Mouse (Mus musculus) heart, adult 2 months (tissue): ENCODE measurements around the gene Dis3l2. TPM values are rescaled to one million over a fixed set of nuclear protein-coding genes. Genes with fewer than 3 reads are reported as not detected.

ENCODE experiments used
- DNase-seq, 2 experiments: peaks; one replicate each; pipeline ENCODE4 v3.0.0; 2021
- H3K27ac ChIP-seq: fragments of 200-600 bp; 2 replicates; pipeline ENCODE4 v1.8.1; 2022
- H3K27me3 ChIP-seq: fragments of 200-500 bp; 2 replicates; pipeline ENCODE4 v1.6.1; 2012; ENCODE audit warnings: mild to moderate bottlenecking, low read length, inconsistent platforms, mixed read lengths; ENCODE audit not compliant: control insufficient read depth, insufficient read depth
- H3K36me3 ChIP-seq: fragments of 200-500 bp; 2 replicates; pipeline ENCODE4 v1.6.1; 2012; ENCODE audit warnings: low read length, inconsistent platforms; ENCODE audit not compliant: control insufficient read depth, insufficient read depth
- H3K4me1 ChIP-seq: fragments of 200-500 bp; 2 replicates; pipeline ENCODE4 v1.6.1; 2011; ENCODE audit warnings: low read length; ENCODE audit not compliant: control insufficient read depth, insufficient read depth
- H3K4me3 ChIP-seq: fragments of 200-600 bp; 2 replicates; pipeline ENCODE4 v1.8.1; 2022
- H3K79me2 ChIP-seq: fragments of 200-500 bp; replicated peaks from 2 replicates; pipeline ENCODE4 v1.6.1; 2012; ENCODE audit warnings: mild to moderate bottlenecking, inconsistent platforms, low read length, moderate library complexity, mixed read lengths; ENCODE audit not compliant: control insufficient read depth, insufficient read depth
- H3K9ac ChIP-seq: fragments of 200-500 bp; 2 replicates; pipeline ENCODE4 v1.6.1; 2012; ENCODE audit warnings: low read depth, mild to moderate bottlenecking, control low read depth, inconsistent platforms, low read length, mixed read lengths
- CTCF ChIP-seq: fragments of 200-600 bp; IDR thresholded peaks from 2 replicates; pipeline ENCODE4 v1.8.1; 2022; ENCODE audit warnings: antibody characterized with exemption, mild to moderate bottlenecking, moderate library complexity
- EP300 ChIP-seq: fragments of 200-500 bp; IDR thresholded peaks from 2 replicates; pipeline ENCODE4 v1.6.1; 2011; ENCODE audit warnings: low read depth, low read length, control low read depth; ENCODE audit not compliant: insufficient read depth
- POLR2A ChIP-seq: fragments of 200-500 bp; IDR thresholded peaks from 2 replicates; pipeline ENCODE4 v1.6.1; 2011; ENCODE audit warnings: mild to moderate bottlenecking, low read depth, low read length, control low read depth; ENCODE audit not compliant: insufficient read depth
- WGBS: fragments of 180-500 bp; shearing (Covaris S2); methylation state at CpG from one replicate; pipeline ENCODE4 v1.1.7; 2018; 5-methylcytosine and 5-hydroxymethylcytosine counted together
- intact Hi-C: fragments of 180-260 bp; cut with DNase I; formaldehyde crosslinking; loops from one replicate; pipeline ENCODE4 v1.15.1; 2025
- polyA plus RNA-seq: library from polyadenylated mRNA; depleted of rRNA; stranded (reverse); fragments of >200 nt; gene quantifications from 2 replicates; pipeline ENCODE4 v1.2.3, GENCODE M21; 2012
- total RNA-seq, 2 experiments: library from RNA; stranded (reverse); gene quantifications; 2 replicates each; pipeline ENCODE4 v1.2.3; 2021

Gene Dis3l2
- total and polyA plus RNA-seq, 3 experiments: 7.8 to 10.2 (median 9.0) TPM

DNA sequence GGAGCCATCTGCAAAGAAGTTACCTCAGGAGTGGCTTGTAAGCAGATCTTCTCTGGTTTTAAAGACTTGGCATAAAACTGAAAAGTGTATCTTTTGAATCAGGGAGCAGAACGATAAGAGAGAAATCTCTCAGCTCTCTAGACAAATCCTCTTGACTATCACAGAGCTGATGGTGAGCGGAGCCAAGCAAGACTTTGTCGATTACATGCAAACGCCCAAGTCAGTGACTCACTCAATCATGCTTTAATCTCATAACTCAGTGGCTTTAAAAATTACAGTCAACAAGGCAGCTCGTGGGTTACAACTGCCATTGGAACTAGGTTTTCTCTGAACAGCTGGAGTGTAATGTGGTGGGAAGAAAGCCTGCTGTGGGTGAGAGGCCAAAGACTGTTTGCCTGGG, 297.8 kb downstream of the Dis3l2 start:
- Histone ChIP-seq H3K9ac (no peak overlapping the region), H3K27me3 (no peaks in the 10 kb centered on the region), H3K36me3 (no peaks in the 10 kb centered on the region), H3K79me2 (no peaks in the 10 kb centered on the region), H3K27ac (no peak overlapping the region), H3K4me3 (no peak overlapping the region), H3K4me1 (no peaks in the 10 kb centered on the region)
- DNase-seq: no peak
- intact Hi-C loops: no loop called here
- TF ChIP-seq EP300 (no peak), POLR2A (no peak), CTCF (no peak)
- WGBS: 76% methylated on average over 5 of the region's 5 CpGs

DNA sequence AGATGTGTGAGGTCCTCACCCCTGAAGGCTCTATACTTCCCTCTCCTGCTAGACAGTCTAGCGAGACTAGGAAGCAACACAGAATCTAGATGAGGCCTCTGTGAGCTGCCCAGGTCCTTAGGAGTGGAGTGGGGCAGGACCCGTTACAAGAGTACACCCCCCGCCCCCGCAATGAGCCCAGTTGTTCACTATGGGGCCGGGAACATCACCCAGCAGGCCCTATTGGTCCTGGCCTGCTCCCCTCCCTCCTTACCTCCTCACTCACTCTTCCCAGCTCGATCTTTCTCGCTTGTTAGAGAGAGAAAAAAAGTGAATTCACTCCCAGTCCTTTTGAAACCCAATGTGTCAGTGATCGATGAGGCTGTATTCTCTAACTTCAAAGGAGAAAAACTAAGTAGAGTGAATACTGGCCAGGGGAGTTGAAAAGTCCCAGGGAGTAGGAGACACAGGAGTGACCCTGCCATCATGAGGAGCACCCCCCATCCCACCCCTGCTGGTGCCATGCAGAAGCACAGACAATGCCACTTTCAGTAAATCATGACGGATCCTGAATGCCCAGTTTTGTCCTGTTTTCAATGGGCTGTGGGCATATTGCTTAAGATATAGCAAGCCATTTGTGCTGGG, 299.0 kb downstream of the Dis3l2 start:
- Histone ChIP-seq H3K27ac (no peak overlapping the region), H3K27me3 (no peaks in the 10 kb centered on the region), H3K79me2 (no peaks in the 10 kb centered on the region), H3K4me1 (no peaks in the 10 kb centered on the region), H3K4me3 (no peak overlapping the region), H3K36me3 (no peaks in the 10 kb centered on the region), H3K9ac (no peak overlapping the region)
- no peak for DNase-seq
- TF ChIP-seq POLR2A: no peak
- TF ChIP-seq CTCF: no peak
- no peak for TF ChIP-seq EP300
- intact Hi-C loops: no loop called here
- WGBS: 79% methylated on average over 9 of the region's 9 CpGs

DNA sequence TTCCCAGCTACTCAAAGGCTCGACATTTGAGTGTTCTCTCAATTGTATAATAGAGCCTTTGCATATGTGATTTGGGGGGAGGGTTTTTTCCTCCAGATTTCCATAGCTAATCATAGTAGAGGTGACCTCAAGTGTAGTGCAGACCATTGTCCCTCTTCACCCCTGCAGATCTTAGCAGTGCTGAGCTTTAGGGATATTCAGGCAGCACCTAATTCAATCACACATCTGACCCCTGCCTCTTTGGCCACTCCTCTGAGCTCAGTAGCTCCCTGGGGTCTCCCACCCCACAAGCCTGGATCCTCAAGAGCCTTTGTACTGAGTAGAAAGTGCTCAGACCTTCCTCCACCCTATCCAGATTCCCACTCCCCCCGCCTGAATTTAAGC, 299.6 kb downstream of the Dis3l2 start:
- Histone ChIP-seq H3K4me3 (no peak overlapping the region), H3K79me2 (no peaks in the 10 kb centered on the region), H3K9ac (no peak overlapping the region), H3K27me3 (no peaks in the 10 kb centered on the region), H3K27ac (no peak overlapping the region), H3K4me1 (no peaks in the 10 kb centered on the region), H3K36me3 (no peaks in the 10 kb centered on the region)
- intact Hi-C loops: no loop called here
- DNase-seq: no peak
- WGBS: 80% methylated on average over 2 of the region's 2 CpGs
- TF ChIP-seq POLR2A (no peak), EP300 (no peak), CTCF (no peak)

GRCm38 (mm10) chr1:87006425-87006824, 302.8 kb downstream of the Dis3l2 start:
- Histone ChIP-seq H3K4me3 (no peak overlapping the region), H3K36me3 (no peaks in the 10 kb centered on the region), H3K27ac (no peak overlapping the region), H3K9ac (no peak overlapping the region), H3K4me1 (peaks cover 2% of the 10 kb centered on the region; the same call in 1 of the 2 replicates), H3K27me3 (no peaks in the 10 kb centered on the region), H3K79me2 (no peaks in the 10 kb centered on the region)
- intact Hi-C loops: no loop called here
- TF ChIP-seq CTCF (no peak), POLR2A (no peak), EP300 (no peak)
- 69% methylated on average over 1 of the region's 1 CpGs for WGBS
- DNase-seq: no peak

- Histone ChIP-seq H3K9ac (no peak overlapping the region), H3K4me3 (no peak overlapping the region), H3K27ac (no peak overlapping the region), H3K36me3 (no peaks in the 10 kb centered on the region), H3K27me3 (no peaks in the 10 kb centered on the region), H3K4me1 (peaks cover 2% of the 10 kb centered on the region), H3K79me2 (no peaks in the 10 kb centered on the region)
- 64% methylated on average over 1 of the region's 1 CpGs for WGBS
- DNase-seq: no peak
- intact Hi-C loops: no loop called here
- TF ChIP-seq POLR2A (no peak), CTCF (no peak), EP300 (no peak)
Measured at GRCm38 (mm10) chr1:87008211-87008610, 304.6 kb downstream of the Dis3l2 start.

GRCm38 (mm10) chr1:87009156-87009555, 305.5 kb downstream of the Dis3l2 start:
- WGBS: 63% methylated on average over 3 of the region's 3 CpGs
- no peaks in the 10 kb centered on the region for H3K79me2 ChIP-seq
- no peak overlapping the region for H3K27ac ChIP-seq
- no peak overlapping the region for H3K4me3 ChIP-seq
- no peaks in the 10 kb centered on the region for H3K27me3 ChIP-seq
- H3K4me1 ChIP-seq: peaks cover 2% of the 10 kb centered on the region
- no peak overlapping the region for H3K9ac ChIP-seq
- no peaks in the 10 kb centered on the region for H3K36me3 ChIP-seq
- intact Hi-C loops: no loop called here
- DNase-seq: no peak
- TF ChIP-seq CTCF (no peak), POLR2A (no peak), EP300 (no peak)
